Mouse (Mus musculus): Measurements from ENCODE around the gene Magi3. TPM values are rescaled to one million over a fixed set of nuclear protein-coding genes. Genes with fewer than 3 reads are reported as not detected.
A peak's percentile ranks its signal among the peaks of the same experiment; 100 is the strongest.

The Magi3 gene
- polyA plus RNA-seq, 1 experiment from 2014 or later, result 5.7 TPM

DNA sequence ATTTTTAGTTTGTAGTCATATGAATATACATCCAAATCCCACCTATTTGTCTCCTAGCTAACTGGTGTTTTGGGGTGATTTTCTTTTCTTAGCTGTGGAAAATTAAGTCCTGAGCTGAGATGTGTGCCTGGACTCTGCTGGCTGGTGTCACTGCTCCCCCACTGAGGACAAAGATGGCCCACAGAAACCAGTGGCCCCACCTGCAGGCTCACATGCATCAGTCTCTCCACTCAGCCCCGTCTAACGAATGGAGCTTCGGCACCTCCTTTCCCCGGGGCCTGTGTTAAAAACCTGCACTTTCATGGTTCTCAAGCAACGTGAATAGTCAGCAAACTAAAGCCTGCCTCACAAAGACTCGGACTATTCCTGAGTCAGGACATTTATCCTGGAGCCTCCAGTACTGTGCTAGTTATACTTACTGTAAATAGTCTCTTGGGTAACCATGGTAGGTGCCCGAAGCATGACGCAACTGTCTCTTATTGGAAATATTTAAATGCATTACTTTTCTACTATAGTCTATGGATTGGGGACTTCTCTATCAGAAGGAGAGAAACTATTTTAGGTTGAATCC is 213.2 kb downstream of the Magi3 start:
- H3K27me3 ChIP-seq (replicated peaks; ENCODE audit: control insufficient read depth, insufficient read depth, low read length), result no peaks in the 10 kb centered on the region
- no peak overlapping the region for H3K9ac ChIP-seq (ENCODE audit: low read depth, low read length)
- no peaks in the 10 kb centered on the region for H3K4me1 ChIP-seq (ENCODE audit: control insufficient read depth, insufficient read depth, low read length)
- H3K36me3 ChIP-seq (ENCODE audit: control insufficient read depth, insufficient read depth, low read length), result peaks cover 64% of the 10 kb centered on the region
- ATAC-seq (ENCODE audit: low read depth) (no peak), DNase-seq (ENCODE audit: low spot score) (no peak)
- no peak overlapping the region for H3K27ac ChIP-seq (replicated peaks; ENCODE audit: low read depth, low read length)
- no peak overlapping the region for H3K4me2 ChIP-seq (ENCODE audit: low read depth, low read length)
- H3K9me3 ChIP-seq (ENCODE audit: control insufficient read depth, low read length), result no peaks in the 10 kb centered on the region
- 89% methylated on average over 8 of the region's 8 CpGs for WGBS
- no peak overlapping the region for H3K4me3 ChIP-seq (ENCODE audit: low read depth, low read length)

DNA sequence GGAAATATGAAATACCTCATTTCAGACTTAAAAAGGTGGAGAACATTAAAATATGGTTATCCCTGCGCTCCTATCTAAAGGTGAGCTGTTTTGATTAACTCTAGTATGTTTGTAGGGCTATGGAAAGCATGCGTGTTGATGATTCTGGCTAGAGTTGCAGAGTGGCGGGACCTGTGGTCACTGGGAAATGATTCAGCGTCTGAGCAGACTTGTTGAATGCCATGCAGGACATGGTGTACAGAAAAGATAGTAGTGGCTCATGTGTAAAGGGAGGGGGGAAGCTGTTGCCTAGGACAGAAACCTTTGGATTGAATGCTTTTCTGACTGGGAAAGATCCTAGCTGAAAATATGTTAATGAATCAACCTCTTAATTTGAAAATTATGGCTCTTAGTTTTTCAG is 221.4 kb downstream of the Magi3 start:
- no peak overlapping the region for H3K4me3 ChIP-seq (ENCODE audit: low read depth, low read length)
- peaks cover 78% of the 10 kb centered on the region for H3K36me3 ChIP-seq (ENCODE audit: control insufficient read depth, insufficient read depth, low read length)
- H3K4me2 ChIP-seq (ENCODE audit: low read depth, low read length), result no peak overlapping the region
- 89% methylated on average over 4 of the region's 4 CpGs for WGBS
- no peak overlapping the region for H3K9ac ChIP-seq (ENCODE audit: low read depth, low read length)
- DNase-seq (ENCODE audit: low spot score) (no peak), ATAC-seq (ENCODE audit: low read depth) (no peak)
- no peaks in the 10 kb centered on the region for H3K9me3 ChIP-seq (ENCODE audit: control insufficient read depth, low read length)
- no peak overlapping the region for H3K27ac ChIP-seq (replicated peaks; ENCODE audit: low read depth, low read length)
- H3K4me1 ChIP-seq (ENCODE audit: control insufficient read depth, insufficient read depth, low read length), result no peaks in the 10 kb centered on the region
- no peaks in the 10 kb centered on the region for H3K27me3 ChIP-seq (replicated peaks; ENCODE audit: control insufficient read depth, insufficient read depth, low read length)

DNA sequence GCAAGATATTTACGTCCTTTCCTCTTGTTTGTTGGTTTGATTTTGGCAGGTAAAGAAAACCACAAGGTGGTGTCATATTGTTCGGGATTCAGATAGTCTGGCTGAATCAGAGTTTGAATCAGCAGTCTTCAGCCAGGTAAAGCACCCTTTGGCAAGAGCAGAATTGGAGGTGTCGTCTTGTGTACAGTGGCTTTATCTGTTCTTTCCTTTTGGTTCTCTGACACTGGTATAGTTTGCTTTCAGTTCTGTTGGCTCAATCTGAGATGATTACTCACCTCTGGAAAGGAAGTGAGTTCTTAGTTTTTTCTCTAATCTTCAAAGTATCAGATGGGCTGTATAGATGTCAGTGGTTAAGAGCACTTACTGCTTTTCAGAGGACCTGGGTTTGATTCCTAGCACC is 228.9 kb downstream of the Magi3 start:
- H3K4me3 ChIP-seq (ENCODE audit: low read depth, low read length), result no peak overlapping the region
- H3K9ac ChIP-seq (ENCODE audit: low read depth, low read length), result no peak overlapping the region
- H3K36me3 ChIP-seq (ENCODE audit: control insufficient read depth, insufficient read depth, low read length), result peaks cover 78% of the 10 kb centered on the region
- no peaks in the 10 kb centered on the region for H3K27me3 ChIP-seq (replicated peaks; ENCODE audit: control insufficient read depth, insufficient read depth, low read length)
- H3K4me2 ChIP-seq (ENCODE audit: low read depth, low read length), result no peak overlapping the region
- ATAC-seq (ENCODE audit: low read depth), result no peak
- no peak for DNase-seq (ENCODE audit: low spot score)
- H3K27ac ChIP-seq (replicated peaks; ENCODE audit: low read depth, low read length), result no peak overlapping the region
- WGBS, result 91% methylated on average over 3 of the region's 3 CpGs
- no peaks in the 10 kb centered on the region for H3K9me3 ChIP-seq (ENCODE audit: control insufficient read depth, low read length)
- no peaks in the 10 kb centered on the region for H3K4me1 ChIP-seq (ENCODE audit: control insufficient read depth, insufficient read depth, low read length)

DNA sequence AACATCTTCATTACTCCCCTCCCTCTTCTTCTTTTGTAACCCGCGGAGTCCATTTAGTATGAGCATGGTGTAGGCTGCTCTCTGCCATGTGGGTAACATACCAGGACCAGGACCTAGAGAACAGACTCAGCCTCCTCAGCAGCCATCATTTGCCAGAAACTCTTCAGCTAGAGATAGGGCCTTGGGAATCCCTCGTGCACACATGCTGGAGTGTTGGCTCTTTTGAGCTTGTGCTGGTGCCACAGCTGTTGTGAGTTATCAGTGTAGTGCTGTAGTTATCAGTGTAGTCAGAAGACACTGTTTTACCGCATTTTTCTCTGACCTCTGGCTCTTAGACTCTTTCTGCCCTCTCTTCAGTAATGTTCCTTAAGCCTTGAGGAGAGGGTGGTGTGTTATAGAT is 230.8 kb downstream of the Magi3 start:
- Histone ChIP-seq H3K9me3 (ENCODE audit: control insufficient read depth, low read length) (no peaks in the 10 kb centered on the region), H3K4me1 (ENCODE audit: control insufficient read depth, insufficient read depth, low read length) (no peaks in the 10 kb centered on the region), H3K4me2 (ENCODE audit: low read depth, low read length) (no peak overlapping the region), H3K27me3 (replicated peaks; ENCODE audit: control insufficient read depth, insufficient read depth, low read length) (no peaks in the 10 kb centered on the region), H3K9ac (ENCODE audit: low read depth, low read length) (no peak overlapping the region), H3K4me3 (ENCODE audit: low read depth, low read length) (no peak overlapping the region), H3K27ac (replicated peaks; ENCODE audit: low read depth, low read length) (no peak overlapping the region), H3K36me3 (ENCODE audit: control insufficient read depth, insufficient read depth, low read length) (peaks cover 76% of the 10 kb centered on the region)
- ATAC-seq (ENCODE audit: low read depth), result no peak
- DNase-seq (ENCODE audit: low spot score), result no peak
- WGBS, result 91% methylated on average over 4 of the region's 4 CpGs

DNA sequence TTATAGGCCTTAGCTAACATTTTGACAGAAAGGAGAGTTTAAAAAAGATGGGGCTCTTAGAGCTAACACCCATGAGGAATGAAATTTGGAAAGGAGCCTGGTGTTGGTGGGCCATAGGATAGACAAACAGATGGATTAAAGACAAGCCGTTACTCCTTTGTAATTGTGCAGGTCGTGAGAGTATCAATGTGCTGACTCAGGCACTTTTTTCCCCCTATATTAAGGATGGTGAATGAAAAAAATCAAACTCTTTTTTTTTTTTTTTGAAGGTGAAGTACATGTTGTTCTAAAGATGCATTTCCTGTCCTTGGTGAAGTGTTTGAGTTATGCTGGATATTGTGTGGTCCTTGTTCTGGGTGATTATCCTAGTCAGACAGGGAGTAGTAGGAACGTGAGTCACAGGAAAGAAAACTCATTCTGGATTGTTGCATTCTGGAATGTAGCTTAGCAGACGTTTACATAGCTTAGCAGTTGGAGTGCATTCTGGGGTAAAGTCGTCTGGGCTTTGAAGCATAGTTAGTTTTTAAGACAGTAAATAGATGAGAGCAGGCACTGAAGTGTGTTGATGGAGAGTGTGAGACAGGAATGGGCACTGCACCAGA is 232.2 kb downstream of the Magi3 start:
- WGBS, result 48% methylated on average over 5 of the region's 5 CpGs
- Histone ChIP-seq H3K4me3 (ENCODE audit: low read depth, low read length) (no peak overlapping the region), H3K4me2 (ENCODE audit: low read depth, low read length) (no peak overlapping the region), H3K27me3 (replicated peaks; ENCODE audit: control insufficient read depth, insufficient read depth, low read length) (no peaks in the 10 kb centered on the region), H3K4me1 (ENCODE audit: control insufficient read depth, insufficient read depth, low read length) (no peaks in the 10 kb centered on the region), H3K9me3 (ENCODE audit: control insufficient read depth, low read length) (no peaks in the 10 kb centered on the region), H3K9ac (ENCODE audit: low read depth, low read length) (no peak overlapping the region), H3K36me3 (ENCODE audit: control insufficient read depth, insufficient read depth, low read length) (peaks cover 79% of the 10 kb centered on the region), H3K27ac (replicated peaks; ENCODE audit: low read depth, low read length) (no peak overlapping the region)
- no peak for DNase-seq (ENCODE audit: low spot score)
- ATAC-seq (ENCODE audit: low read depth), result no peak

DNA sequence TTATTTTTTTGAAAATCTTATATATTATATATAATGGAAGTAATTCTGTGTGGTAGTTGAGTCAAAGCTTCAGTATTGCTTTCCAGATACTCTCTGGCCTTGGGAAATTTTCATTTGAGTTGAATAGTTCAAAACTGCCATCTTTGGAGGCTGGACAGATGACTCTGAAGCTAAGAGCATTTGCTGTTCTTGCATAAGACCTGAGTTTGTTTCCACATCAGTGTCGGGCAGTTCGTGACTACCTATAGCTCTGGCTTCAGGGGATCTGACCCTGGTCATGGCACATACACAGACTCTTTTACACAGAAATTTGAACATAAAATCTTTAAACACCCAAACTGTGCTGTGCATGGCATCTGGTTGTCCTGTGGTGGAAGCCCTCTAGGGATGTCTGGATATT is 235.0 kb downstream of the Magi3 start:
- Histone ChIP-seq H3K4me3 (ENCODE audit: low read depth, low read length) (no peak overlapping the region), H3K9me3 (ENCODE audit: control insufficient read depth, low read length) (no peaks in the 10 kb centered on the region), H3K27ac (replicated peaks; ENCODE audit: low read depth, low read length) (no peak overlapping the region), H3K4me2 (ENCODE audit: low read depth, low read length) (no peak overlapping the region), H3K4me1 (ENCODE audit: control insufficient read depth, insufficient read depth, low read length) (no peaks in the 10 kb centered on the region), H3K27me3 (replicated peaks; ENCODE audit: control insufficient read depth, insufficient read depth, low read length) (no peaks in the 10 kb centered on the region), H3K9ac (ENCODE audit: low read depth, low read length) (no peak overlapping the region), H3K36me3 (ENCODE audit: control insufficient read depth, insufficient read depth, low read length) (peaks cover 73% of the 10 kb centered on the region)
- ATAC-seq (ENCODE audit: low read depth) (no peak), DNase-seq (ENCODE audit: low spot score) (no peak)
- WGBS, result 96% methylated on average over 2 of the region's 2 CpGs

DNA sequence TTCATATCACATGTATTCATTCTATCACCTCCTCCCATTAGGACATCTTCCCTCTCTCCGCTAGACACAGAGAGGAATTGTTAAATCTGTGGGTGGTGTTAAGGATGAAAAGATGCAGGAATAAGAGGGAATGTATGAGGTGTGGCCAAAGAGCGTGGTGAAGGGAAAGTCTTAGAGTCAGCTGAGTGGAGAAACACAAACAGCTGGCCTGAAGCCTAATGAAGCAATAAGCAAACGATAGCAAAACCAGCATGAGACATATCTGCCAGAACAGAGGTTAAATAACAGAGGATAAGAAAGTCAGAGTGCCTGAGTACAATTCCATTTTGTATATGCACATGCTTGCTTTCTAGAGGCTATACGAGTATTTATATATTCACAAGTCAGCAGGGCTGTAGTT is 235.6 kb downstream of the Magi3 start:
- Histone ChIP-seq H3K4me3 (ENCODE audit: low read depth, low read length) (no peak overlapping the region), H3K9me3 (ENCODE audit: control insufficient read depth, low read length) (no peaks in the 10 kb centered on the region), H3K27me3 (replicated peaks; ENCODE audit: control insufficient read depth, insufficient read depth, low read length) (no peaks in the 10 kb centered on the region), H3K9ac (ENCODE audit: low read depth, low read length) (no peak overlapping the region), H3K4me2 (ENCODE audit: low read depth, low read length) (no peak overlapping the region), H3K36me3 (ENCODE audit: control insufficient read depth, insufficient read depth, low read length) (peaks cover 66% of the 10 kb centered on the region), H3K27ac (replicated peaks; ENCODE audit: low read depth, low read length) (no peak overlapping the region), H3K4me1 (ENCODE audit: control insufficient read depth, insufficient read depth, low read length) (no peaks in the 10 kb centered on the region)
- WGBS, result 90% methylated on average over 4 of the region's 4 CpGs
- ATAC-seq (ENCODE audit: low read depth) (no peak), DNase-seq (ENCODE audit: low spot score) (no peak)

DNA sequence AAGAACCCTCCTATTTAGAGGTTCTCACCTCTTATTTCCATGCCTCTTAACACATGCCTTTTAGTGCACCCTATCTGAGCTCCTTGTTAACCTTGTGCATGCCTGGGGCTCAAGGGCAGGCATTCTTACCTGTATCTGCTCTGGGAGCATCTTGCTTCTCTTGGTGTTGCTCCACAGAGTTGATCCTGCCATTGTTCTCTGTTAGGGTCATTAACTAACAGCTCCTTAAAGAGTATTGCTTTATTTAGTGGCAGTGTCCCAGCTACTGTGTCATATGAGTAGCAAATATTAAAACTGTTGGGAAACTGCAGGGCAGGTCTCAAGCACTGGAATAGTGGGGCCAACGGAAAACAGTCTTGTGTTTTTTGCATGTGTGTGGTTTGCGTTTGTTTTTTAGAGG is 249.0 kb downstream of the Magi3 start:
- no peak for ATAC-seq (ENCODE audit: low read depth)
- Histone ChIP-seq H3K4me3 (ENCODE audit: low read depth, low read length) (no peak overlapping the region), H3K4me1 (ENCODE audit: control insufficient read depth, insufficient read depth, low read length) (0 out of 2 replicates have a peak, but pooled peaks cover 8% of the 10 kb centered on the region), H3K4me2 (ENCODE audit: low read depth, low read length) (no peak overlapping the region), H3K9me3 (ENCODE audit: control insufficient read depth, low read length) (no peaks in the 10 kb centered on the region), H3K27ac (replicated peaks; ENCODE audit: low read depth, low read length) (no peak overlapping the region), H3K36me3 (ENCODE audit: control insufficient read depth, insufficient read depth, low read length) (peaks cover 24% of the 10 kb centered on the region; the same call in 1 of the 2 replicates), H3K27me3 (replicated peaks; ENCODE audit: control insufficient read depth, insufficient read depth, low read length) (no peaks in the 10 kb centered on the region), H3K9ac (ENCODE audit: low read depth, low read length) (no peak overlapping the region)
- DNase-seq (ENCODE audit: low spot score), result no peak
- 92% methylated on average over 2 of the region's 2 CpGs for WGBS

DNA sequence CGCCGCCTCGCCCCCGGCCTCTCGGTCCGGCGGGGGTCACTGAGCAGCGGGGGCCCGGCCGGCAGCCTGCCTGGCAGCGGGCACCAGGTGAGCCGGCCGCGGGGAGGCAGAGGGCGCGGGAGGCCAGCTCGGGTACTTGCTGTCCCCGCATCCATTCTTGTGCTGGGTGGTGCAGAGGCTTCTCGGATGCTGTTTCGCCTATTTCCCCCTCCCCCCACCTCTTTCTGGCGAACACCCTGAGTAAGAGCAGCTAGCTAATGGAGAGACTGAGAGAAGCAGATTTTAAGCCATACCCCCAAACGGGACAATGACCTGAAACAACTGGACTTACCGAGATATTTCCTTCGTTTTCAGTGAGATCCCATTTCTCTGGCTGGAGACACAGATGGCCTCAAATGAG is 251.5 kb downstream of the Magi3 start:
- peak overlapping the region; percentile 67 for H3K4me2 ChIP-seq (ENCODE audit: low read depth, low read length)
- no peaks in the 10 kb centered on the region for H3K9me3 ChIP-seq (ENCODE audit: control insufficient read depth, low read length)
- whole genome bisulfite sequencing, result under 1% methylated on average over 6 of the region's 24 CpGs
- ATAC-seq (ENCODE audit: low read depth), result peak; percentile 66
- no peaks in the 10 kb centered on the region for H3K27me3 ChIP-seq (replicated peaks; ENCODE audit: control insufficient read depth, insufficient read depth, low read length)
- peak overlapping the region; percentile 89 for H3K9ac ChIP-seq (ENCODE audit: low read depth, low read length)
- H3K36me3 ChIP-seq (ENCODE audit: control insufficient read depth, insufficient read depth, low read length), result peaks cover 27% of the 10 kb centered on the region; the same call in 1 of the 2 replicates
- peak overlapping the region; percentile 94 for H3K4me3 ChIP-seq (ENCODE audit: low read depth, low read length)
- 0 out of 2 replicates have a peak, but pooled peaks cover 8% of the 10 kb centered on the region for H3K4me1 ChIP-seq (ENCODE audit: control insufficient read depth, insufficient read depth, low read length)
- peak overlapping the region; percentile 96 for H3K27ac ChIP-seq (replicated peaks; ENCODE audit: low read depth, low read length)
- peak; percentile 49 for DNase-seq (ENCODE audit: low spot score)

All from embryonic facial prominence, embryonic 14.5 days (tissue).